Mouse (Mus musculus): ENCODE measurements around the gene Rpap2. TPM values are rescaled to one million over a fixed set of nuclear protein-coding genes. Genes with fewer than 3 reads are reported as not detected.

Rpap2 gene
- total and polyA plus RNA-seq, 3 experiments: 10.8 to 13.8 TPM; not detected in 1

DNA sequence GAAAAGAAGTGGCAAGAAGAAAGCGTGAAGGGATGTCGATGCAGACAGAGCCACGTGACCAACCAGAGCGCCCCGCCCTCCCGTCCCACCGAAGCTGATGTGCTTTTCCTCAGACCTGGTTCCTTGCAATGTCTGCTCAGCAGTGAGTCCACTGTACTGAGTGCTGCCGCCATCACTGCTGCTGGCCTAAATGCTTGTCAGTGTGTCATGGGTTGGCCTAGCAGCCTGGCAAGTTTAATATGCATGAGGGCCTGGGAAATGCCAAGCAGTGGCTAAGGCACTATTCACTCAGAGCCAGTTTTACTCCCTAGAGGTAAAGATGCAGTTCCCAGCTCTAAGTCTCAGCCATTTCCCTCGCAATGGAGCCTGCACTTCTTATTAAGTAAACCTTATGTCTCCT, 28.0 kb upstream of the Rpap2 start:
- no peak for DNase-seq (ENCODE audit: low read depth, low spot score)
- H3K27me3 ChIP-seq (ENCODE audit: control insufficient read depth in 1 of 2, insufficient read depth in 2 of 2, low read length in 2 of 2): no peaks in the 10 kb centered on the region
- H3K27ac ChIP-seq (ENCODE audit: control insufficient read depth, low read depth, low read length): no peak overlapping the region
- no peaks in the 10 kb centered on the region for H3K4me1 ChIP-seq (ENCODE audit: control insufficient read depth in 1 of 2, insufficient read depth in 2 of 2, low read length in 2 of 2)
- H3K4me3 ChIP-seq (ENCODE audit: control insufficient read depth in 1 of 2, insufficient read depth in 1 of 2, low read depth in 2 of 2, low read length in 2 of 2): no peak overlapping the region
- no peaks in the 10 kb centered on the region for H3K9me3 ChIP-seq (replicated peaks; ENCODE audit: insufficient read depth, low read length)
- H3K79me2 ChIP-seq (ENCODE audit: control insufficient read depth, insufficient read depth, low read length, poor library complexity): no peaks in the 10 kb centered on the region
- TF ChIP-seq NELFE (IDR thresholded peaks at IDR 0.05; ENCODE audit: low read depth, low read length) (no peak), TCF12 (IDR thresholded peaks at IDR 0.05; ENCODE audit: low read depth, low read length) (no peak), TAL1 (IDR thresholded peaks at IDR 0.05; ENCODE audit: low read length) (no peak), POLR2AphosphoS2 (IDR thresholded peaks at IDR 0.05; ENCODE audit: low read length) (no peak), ELF1 (IDR thresholded peaks at IDR 0.05; ENCODE audit: low read depth, low read length) (no peak), ZMIZ1 (IDR thresholded peaks at IDR 0.05; ENCODE audit: low read depth, low read length) (no peak), MAZ (IDR thresholded peaks at IDR 0.05; ENCODE audit: low read depth, low read length) (no peak), UBTF (IDR thresholded peaks at IDR 0.05; ENCODE audit: borderline replicate concordance, insufficient read depth, low read depth, low read length) (no peak), MXI1 (IDR thresholded peaks at IDR 0.05; ENCODE audit: low read depth, low read length) (no peak), SIN3A (IDR thresholded peaks at IDR 0.05; ENCODE audit: low read length) (no peak), HCFC1 (IDR thresholded peaks at IDR 0.05; ENCODE audit: low read depth, low read length) (no peak), USF2 (IDR thresholded peaks at IDR 0.05; ENCODE audit: borderline replicate concordance in 1 of 2, insufficient read depth in 1 of 2, low read depth in 1 of 2, low read length in 2 of 2) (no peak), POLR2AphosphoS5 (IDR thresholded peaks at IDR 0.05; ENCODE audit: borderline replicate concordance, low read depth, low read length) (no peak), CTCF (IDR thresholded peaks at IDR 0.05 in 2 of 3, conservative IDR thresholded peaks at IDR 0.05 in 1 of 3; ENCODE audit: control insufficient read depth in 1 of 3, insufficient read depth in 1 of 3, low read depth in 2 of 3, low read length in 3 of 3, poor library complexity in 1 of 3, severe bottlenecking in 1 of 3) (no peak)
- H3K9ac ChIP-seq (ENCODE audit: control insufficient read depth, low read depth, low read length, poor library complexity, severe bottlenecking): no peak overlapping the region
- no peaks in the 10 kb centered on the region for H3K36me3 ChIP-seq (ENCODE audit: control insufficient read depth in 1 of 2, insufficient read depth in 2 of 2, low read length in 2 of 2)

DNA sequence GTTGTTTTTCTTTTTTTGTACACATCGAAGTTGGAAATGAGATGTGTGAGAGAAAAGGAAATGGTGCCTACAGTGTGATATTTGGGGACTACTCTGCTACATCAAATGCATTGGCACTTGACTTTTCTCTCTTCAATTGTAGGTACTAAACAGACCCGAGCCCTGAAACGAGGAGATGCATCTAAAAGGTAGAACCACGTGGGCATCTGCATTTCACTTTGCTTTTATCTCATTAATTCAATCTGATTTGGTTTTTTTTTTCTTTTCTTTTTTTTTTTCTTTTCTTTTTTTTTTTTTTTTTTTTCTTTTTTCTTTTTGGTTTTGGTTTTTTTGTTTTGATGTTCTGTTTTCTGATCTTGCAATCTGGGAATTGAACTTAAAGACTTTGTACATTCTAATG, 1.2 kb downstream of the Rpap2 start:
- Histone ChIP-seq H3K9ac (ENCODE audit: control insufficient read depth, low read depth, low read length, poor library complexity, severe bottlenecking) (peak overlapping the region; percentile 99), H3K36me3 (ENCODE audit: control insufficient read depth in 1 of 2, insufficient read depth in 2 of 2, low read length in 2 of 2) (peaks cover 0 to 6% of the 10 kb centered on the region in 2 experiments; a peak in 2 of 4 replicates), H3K27me3 (ENCODE audit: control insufficient read depth in 1 of 2, insufficient read depth in 2 of 2, low read length in 2 of 2) (no peaks in the 10 kb centered on the region), H3K9me3 (replicated peaks; ENCODE audit: insufficient read depth, low read length) (no peaks in the 10 kb centered on the region), H3K4me3 (ENCODE audit: control insufficient read depth in 1 of 2, insufficient read depth in 1 of 2, low read depth in 2 of 2, low read length in 2 of 2) (peak overlapping the region; percentile 80 to 98), H3K79me2 (ENCODE audit: control insufficient read depth, insufficient read depth, low read length, poor library complexity) (peaks cover 4% of the 10 kb centered on the region; the same call in 1 of the 2 replicates), H3K4me1 (ENCODE audit: control insufficient read depth in 1 of 2, insufficient read depth in 2 of 2, low read length in 2 of 2) (peaks cover 3% of the 10 kb centered on the region in 2 experiments), H3K27ac (ENCODE audit: control insufficient read depth, low read depth, low read length) (peak overlapping the region; percentile 94)
- TF ChIP-seq RAD21 (IDR thresholded peaks at IDR 0.05; ENCODE audit: low read depth, low read length) (no peak), CHD1 (IDR thresholded peaks at IDR 0.05; ENCODE audit: low read depth, low read length) (no peak), SIN3A (IDR thresholded peaks at IDR 0.05; ENCODE audit: low read length) (no peak), GABPA (IDR thresholded peaks at IDR 0.05; ENCODE audit: low read depth, low read length) (no peak), POLR2A (IDR thresholded peaks at IDR 0.05; ENCODE audit: control insufficient read depth in 1 of 2, insufficient read depth in 1 of 2, low read depth in 1 of 2, low read length in 2 of 2, poor library complexity in 1 of 2) (no peak), USF1 (IDR thresholded peaks at IDR 0.05; ENCODE audit: low read depth, low read length) (peak; percentile 55; the same call in 1 of the 2 replicates), MAFK (IDR thresholded peaks at IDR 0.05; ENCODE audit: borderline replicate concordance, low read depth, low read length) (no peak), ZNF384 (IDR thresholded peaks at IDR 0.05; ENCODE audit: low read depth, low read length) (peak; percentile 70; the same call in 1 of the 2 replicates), BHLHE40 (IDR thresholded peaks at IDR 0.05; ENCODE audit: borderline replicate concordance, low read depth, low read length) (no peak), MAZ (IDR thresholded peaks at IDR 0.05; ENCODE audit: low read depth, low read length) (no peak)
- DNase-seq (ENCODE audit: low read depth, low spot score): peak; percentile 45

Measured in MEL (cell line).